Mouse (Mus musculus): ENCODE data around the gene Stx16.

GRCm38 (mm10) chr2:174128926-174129325 is 52.8 kb downstream of the Stx16 start:
- TF ChIP-seq CTCF (IDR thresholded peaks at IDR 0.05; ENCODE audit: extremely low read depth, insufficient read length, insufficient replicate concordance, low read depth, low read length) (no peak), POLR2A (IDR thresholded peaks at IDR 0.05; ENCODE audit: low read depth, low read length) (no peak)

All from small intestine, adult 2 months (tissue).